Mouse (Mus musculus): ENCODE results near the gene Ugt1a5.
"Not testable (repeated sequence)": the region's sequence is repeated elsewhere in the genome, so short reads cannot be mapped to it uniquely, and the experiment has no call there.

Ugt1a5 gene

DNA sequence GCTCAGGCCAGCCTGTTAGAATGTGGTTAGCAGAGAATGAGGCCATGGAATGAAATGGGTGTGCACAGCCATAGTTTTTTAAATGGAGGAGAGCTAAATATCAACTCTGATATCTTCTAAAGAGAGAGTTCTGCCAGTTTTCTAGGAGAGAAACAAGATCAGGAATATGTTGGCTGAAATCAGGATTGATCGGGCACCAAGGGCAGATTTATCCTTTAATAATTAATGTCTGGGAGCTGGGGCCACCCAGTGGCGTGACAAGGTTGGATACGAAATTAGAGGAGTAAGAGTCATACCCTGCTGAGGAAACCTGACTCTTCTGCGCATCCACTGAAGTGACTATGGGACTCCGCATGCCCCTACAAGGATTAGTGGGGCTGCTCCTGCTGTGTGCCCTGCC is at the start of gene Ugt1a5:
Gene Ugt1a5 (plus strand): TSS at position 302 of the 400 bp plus-strand sequence.
- no peak for DNase-seq (ENCODE audit: low read depth, low spot score)

DNA sequence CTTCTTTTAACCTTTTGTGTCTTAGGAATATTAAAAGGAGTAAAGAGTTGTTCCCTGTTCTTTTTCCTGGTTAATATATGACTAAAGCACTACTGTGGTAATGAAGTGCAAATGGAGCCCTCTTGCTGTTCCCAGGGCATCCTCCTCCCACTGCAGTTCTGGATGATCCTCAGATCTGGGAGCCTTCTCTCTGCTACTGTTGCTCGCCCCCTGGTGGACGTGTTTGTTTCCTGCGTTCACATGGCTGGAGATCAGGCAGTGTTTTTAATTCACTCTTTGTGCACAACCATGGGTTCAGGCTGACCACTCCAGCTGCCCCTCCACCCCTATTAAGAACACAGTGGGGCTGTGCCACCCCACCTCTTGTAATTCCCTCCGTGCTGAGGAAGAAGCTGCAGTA is 45.3 kb upstream of the Ugt1a5 start:
- peak; percentile 38 for DNase-seq (ENCODE audit: low read depth, low spot score)

DNA sequence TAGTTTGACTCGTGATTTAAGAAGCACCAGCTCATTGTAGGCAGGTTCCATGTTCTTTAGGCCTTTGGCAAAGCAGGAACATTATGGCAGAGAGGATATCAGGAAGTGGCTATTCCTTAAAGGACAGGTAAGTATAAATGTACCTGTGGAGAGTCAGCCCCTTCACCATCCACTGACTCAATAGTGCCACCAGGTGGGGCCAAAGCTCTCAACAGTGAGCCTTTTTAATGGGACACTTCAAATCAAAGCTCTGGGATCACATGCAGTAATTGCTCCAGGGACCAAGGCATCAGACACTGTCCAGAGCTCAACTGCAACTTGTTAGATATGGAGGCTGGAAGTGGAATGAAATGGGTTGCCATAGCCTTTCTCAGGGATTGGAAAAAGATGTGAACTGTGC is 44.3 kb upstream of the Ugt1a5 start:
- peak; percentile 57 for DNase-seq (ENCODE audit: low read depth, low spot score)

DNA sequence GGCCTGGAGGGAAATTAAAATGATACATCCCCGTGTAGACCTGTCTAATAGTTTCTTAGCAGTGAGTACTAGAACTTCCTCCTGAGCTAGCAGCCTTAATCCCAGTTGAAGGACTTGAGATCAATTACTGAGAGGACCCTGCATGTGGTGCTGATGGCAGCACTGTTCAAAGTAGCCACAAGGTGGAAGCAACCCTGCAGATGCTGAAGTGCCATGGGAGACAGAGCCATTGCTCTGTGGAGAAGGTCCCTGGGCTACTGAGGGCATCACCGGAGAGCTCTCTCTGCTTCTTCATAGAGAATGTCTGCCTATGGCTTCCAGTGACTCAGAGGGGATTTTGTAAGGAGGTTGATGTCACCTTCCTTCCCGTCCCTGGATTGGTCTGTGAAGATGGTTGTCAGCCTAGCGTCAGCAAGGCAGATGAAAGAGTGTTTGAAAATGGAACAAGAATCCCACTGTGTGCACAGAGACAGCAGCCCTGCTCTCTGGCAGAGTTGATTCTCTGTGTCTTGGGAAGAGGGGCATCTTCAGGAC is 39.9 kb upstream of the Ugt1a5 start:
- not testable (repeated sequence) for DNase-seq (ENCODE audit: low read depth, low spot score)

DNA sequence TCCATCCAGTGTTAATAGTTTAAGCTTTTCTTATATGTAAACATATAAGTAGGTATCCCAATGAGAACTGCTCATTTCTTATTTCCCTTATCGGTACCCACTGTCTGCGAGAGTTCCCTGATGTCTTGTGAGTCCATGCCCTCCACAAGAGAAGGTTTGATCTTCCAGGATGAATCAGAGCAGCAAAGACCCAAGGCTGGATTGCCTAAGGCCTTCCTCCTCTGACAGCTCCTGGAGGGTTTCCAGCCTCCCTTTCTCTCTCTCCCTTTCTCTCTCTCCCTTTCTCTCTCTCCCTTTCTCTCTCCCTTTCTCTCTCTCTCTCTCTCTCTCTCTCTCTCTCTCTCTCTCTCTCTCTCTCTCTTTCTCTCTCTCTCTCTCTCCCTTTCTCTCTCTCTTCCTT is 36.7 kb upstream of the Ugt1a5 start:
- peak; percentile 48 for DNase-seq (ENCODE audit: low read depth, low spot score)

DNA sequence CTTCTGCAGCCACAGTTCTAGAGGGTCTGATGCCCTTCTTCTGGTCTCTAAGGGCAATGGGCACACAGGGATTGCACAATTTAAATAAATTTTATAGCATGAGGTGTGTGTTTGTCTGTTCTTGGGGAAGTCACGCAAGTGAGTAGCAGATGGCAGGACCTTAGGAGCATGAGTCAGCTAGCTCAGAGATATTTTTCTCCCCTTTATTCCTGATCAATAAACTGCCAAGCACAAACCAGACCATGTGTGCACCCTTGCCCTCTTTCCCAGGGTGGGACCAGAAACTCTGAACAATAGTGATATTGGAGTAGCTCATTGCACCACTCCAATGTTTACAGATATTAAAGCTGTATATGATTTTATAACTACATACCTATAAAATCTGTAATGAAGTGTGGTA is 35.6 kb upstream of the Ugt1a5 start:
- not testable (repeated sequence) for DNase-seq (ENCODE audit: low read depth, low spot score)

DNA sequence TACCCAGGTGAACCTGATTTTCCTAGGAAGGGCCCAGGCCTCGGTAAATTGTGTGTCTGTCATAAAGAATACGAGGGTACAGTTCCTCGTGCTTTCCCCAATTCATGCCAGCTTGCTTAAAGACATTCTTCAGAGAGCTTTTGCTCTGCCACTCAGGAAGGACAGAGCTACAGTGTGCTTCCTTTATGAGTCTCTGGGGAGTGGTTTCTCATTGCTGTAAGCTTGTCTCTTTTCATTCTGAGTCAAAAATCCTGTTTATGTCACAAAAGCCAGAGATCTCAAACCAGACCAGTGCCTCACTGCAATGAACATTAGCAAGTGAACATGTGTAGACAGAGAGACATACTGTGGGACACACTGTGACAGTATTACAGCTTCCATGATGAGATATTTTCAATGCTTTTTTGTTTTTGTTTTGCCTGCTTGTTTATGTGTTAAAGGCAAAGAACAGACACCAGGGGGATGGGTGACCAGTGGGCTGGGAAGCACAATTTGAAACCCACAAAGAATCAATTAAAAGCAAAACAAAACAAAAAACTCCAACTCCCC is 31.8 kb upstream of the Ugt1a5 start:
- peak; percentile 52 for DNase-seq (ENCODE audit: low read depth, low spot score)

DNA sequence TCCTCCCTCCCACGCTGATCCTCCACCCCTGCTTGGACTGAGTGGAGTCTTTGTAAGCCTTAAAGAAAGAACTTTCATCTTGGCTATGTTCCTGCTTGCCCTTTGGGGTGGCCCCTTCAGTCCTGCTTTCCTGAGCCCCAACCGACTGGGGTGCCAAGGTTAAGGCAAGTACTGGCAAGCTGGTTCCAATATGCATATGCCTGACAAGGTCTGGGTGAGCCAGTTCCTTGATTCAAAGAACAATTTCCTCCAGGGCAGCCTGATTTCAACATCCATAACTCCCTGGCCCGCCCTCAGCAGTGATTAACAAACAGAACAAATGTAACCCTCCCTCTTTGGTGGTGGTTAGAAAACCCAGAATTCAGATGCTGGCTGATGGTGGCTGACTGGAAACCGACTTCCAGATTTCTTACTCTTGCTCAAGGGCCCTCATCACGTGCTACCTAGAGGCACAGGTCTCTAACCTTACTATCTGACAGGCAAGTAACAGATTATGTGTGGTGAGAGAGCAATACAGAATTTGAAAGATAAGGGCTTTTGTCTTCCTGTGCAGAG is 31.3 kb upstream of the Ugt1a5 start, which contains the start of gene Ugt1a6a:
Gene Ugt1a6a (plus strand): TSS at position 353 of the 555 bp plus-strand sequence.
- DNase-seq (ENCODE audit: low read depth, low spot score): peak; percentile 80

DNA sequence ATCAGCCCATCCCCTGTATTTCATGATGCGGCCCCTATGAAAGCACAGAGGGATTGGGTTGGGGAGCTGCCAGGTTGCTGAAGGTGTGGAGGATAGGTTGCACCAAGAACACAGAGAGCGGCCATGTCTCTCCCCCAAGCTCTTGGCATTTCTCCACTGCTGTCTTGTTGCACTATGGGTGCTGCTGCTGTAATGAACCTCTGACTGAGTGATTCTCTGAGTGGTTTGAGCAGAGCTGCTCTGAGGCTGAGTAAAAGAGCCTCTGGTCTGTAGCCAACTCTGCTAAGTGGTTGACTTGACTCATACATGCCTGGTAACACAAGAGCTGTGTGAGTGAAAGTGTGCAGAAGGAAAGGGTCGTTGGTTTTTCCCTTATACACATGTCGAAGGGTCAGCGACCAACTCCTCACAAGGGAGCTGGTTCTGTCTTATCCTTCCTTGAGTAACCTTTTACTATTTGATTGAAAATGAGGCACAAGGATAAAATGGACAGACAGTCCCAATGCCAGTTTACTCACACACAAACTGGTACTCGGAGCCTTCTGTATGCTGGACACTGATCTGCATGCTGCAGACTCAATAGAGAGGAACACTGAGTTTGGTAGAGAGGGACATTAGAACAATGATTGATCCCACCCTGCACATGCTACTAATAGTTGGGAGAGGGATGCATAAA is 30.4 kb upstream of the Ugt1a5 start:
- peak; percentile 64 for DNase-seq (ENCODE audit: low read depth, low spot score)

DNA sequence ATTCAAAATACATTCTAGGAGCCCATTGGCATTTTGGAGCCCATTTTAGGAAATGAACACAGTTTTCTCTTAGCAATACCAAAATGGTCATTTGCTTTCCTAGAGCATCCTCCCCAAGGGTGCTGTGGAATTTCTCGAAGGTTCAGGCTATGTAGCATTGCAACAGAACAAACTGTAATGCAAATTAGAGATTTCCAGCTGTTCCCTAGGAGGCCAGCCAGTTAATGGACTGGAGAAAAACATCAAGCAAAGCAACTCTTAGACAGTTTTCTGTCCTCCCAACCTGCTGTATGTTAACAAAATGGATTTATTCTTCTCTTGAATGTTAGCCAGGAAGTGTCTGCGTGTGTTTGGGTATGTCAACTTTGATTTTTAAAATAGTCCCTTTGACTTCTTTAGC is 29.2 kb upstream of the Ugt1a5 start:
- DNase-seq (ENCODE audit: low read depth, low spot score): no peak

DNA sequence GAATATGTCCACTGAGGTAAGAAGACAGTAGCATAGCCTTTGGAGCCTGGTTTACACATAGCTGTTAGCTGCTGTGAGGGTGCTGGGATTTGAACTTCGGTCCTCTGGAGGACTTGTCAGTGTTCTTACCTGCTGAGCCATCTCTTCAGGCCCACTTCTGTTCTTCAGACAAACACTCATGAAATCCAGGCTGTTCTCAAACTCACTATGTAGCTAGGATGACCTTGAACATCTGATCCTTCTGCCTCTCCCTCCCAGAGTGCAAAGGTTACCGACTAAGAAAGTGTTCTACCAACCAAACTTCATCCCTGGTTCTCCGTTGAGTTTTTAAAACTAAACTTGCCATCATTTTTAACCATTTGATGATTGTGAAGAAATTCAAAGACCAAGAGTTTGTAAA is 28.5 kb upstream of the Ugt1a5 start:
- no peak for DNase-seq (ENCODE audit: low read depth, low spot score)

DNA sequence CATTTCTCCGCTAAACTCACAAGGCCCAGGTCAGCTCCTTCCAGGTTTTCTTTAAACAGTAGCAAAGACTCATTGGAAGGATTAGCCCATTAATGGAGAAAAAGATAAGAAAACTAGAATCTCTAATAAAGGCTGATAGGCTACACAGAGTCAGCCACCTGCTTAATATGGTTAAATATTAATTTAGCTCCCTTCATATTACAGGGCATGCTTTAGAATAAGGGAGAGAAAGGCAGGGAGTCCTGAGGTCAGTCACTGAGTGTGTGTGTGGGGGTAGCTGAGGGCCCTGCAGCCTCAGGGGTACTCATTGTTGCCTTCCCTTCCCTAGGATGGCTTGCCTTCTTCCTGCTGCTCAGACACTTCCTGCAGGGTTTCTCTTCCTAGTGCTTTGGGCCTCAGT is 27.7 kb upstream of the Ugt1a5 start:
- no peak for DNase-seq (ENCODE audit: low read depth, low spot score)

DNA sequence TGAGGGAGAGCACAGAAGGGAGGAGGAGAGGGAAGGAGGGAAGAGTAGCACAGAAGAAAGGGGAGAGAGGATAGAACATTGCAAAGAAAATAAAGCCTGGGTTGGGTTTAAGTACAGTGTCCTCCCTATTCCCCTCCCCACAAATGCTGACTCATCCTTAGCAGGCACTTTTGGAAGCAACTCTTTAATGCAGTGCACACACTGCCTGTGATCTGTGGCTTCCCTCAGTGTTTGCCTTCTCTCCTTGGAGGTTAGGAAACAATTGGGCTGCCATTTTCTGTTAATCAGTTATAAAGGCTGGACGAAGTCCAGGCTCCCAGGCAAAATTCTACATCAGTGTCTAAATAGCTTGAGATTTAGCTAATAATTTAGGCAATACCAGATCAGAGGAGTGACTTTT is 25.3 kb upstream of the Ugt1a5 start:
- peak; percentile 25 for DNase-seq (ENCODE audit: low read depth, low spot score)

DNA sequence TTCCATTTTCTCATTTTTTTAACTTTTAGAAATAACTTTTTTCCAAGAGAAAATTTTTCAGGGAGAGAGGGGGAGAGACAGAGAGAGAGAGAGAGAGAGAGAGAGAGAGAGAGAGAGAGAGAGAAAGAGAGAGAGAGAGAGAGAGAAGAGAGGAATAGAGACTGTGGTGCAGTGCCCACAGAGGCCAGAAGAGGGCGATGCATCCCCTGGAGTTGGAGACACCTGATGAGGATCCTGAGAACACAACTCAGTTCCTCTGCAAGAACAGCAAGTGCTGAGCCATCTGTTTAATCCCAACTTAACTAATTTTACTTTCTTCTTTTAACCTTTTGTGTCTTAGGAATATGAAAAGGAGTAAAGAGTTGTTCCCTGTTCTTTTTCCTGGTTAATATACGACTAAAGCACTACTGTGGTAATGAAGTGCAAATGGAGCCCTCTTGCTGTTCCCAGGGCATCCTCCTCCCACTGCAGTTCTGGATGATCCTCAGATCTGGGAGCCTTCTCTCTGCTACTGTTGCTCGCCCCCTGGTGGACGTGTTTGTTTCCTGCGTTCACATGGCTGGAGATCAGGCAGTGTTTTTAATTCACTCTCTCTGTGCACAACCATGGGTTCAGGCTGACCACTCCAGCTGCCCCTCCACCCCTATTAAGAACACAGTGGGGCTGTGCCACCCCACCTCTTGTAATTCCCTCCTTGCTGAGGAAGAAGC is 21.7 kb upstream of the Ugt1a5 start:
- DNase-seq (ENCODE audit: low read depth, low spot score): peak; percentile 65

DNA sequence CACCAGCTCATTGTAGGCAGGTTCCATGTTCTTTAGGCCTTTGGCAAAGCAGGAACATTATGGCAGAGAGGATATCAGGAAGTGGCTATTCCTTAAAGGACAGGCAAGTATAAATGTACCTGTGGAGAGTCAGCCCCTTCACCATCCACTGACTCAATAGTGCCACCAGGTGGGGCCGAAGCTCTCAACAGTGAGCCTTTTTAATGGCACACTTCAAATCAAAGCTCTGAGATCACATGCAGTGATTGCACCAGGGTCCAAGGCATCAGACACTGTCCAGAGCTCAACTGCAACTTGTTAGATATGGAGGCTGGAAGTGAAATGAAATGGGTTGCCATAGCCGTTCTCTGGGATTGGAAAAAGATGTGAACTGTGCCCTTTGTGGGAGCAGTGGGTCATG is 20.5 kb upstream of the Ugt1a5 start:
- peak; percentile 63 for DNase-seq (ENCODE audit: low read depth, low spot score)

DNA sequence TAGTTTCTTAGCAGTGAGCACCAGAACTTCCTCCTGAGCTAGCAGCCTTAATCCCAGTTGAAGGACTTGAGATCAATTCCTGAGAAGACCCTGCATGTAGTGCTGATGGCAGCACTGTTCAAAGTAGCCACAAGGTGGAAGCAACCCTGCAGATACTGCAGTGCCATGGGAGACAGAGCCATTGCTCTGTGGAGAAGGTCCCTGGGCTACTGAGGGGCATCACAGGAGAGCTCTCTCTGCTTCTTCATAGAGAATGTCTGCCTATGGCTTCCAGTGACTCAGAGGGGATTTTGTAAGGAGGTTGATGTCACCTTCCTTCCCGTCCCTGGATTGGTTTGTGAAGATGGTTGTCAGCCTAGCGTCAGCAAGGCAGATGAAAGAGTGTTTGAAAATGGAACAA is 15.7 kb upstream of the Ugt1a5 start:
- peak; percentile 21 for DNase-seq (ENCODE audit: low read depth, low spot score)

DNA sequence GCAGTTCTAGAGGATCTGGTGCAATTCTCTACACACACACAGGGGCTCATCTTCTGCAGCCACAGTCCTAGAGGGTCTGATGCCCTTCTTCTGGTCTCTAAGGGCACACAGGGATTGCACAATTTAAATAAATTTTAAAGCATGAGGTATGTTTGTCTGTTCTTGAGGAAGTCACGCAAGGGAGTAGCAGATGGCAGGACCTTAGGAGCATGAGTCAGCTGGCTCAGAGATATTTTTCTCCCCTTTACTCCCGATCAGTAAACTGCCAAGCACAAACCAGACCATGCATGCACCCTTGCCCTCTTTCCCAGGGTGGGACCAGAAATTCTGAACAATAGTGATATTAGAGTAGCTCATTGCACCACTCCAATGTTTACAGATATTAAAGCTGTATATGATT is 7.4 kb upstream of the Ugt1a5 start:
- no peak for DNase-seq (ENCODE audit: low read depth, low spot score)

DNA sequence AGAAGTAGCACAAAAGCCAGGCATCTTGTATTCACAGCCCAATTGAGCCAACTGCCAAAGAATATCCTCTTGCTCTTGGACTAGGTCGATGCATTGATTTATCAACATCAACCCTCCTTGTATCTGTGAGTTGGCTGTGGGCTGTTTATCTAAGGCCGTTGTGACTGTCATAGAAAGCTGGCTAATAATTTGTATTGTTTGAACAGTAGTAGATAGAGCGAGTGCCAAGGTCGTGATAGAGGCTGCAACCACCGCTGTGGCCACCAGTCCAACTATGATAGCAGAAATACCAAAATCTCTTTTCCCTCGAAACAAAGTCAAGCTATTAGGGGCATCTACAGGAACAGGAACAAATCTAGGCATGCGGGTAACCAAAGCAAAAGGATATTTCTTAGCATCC is 6.4 kb downstream of the Ugt1a5 start:
- not testable (repeated sequence) for DNase-seq (ENCODE audit: low read depth, low spot score)

DNA sequence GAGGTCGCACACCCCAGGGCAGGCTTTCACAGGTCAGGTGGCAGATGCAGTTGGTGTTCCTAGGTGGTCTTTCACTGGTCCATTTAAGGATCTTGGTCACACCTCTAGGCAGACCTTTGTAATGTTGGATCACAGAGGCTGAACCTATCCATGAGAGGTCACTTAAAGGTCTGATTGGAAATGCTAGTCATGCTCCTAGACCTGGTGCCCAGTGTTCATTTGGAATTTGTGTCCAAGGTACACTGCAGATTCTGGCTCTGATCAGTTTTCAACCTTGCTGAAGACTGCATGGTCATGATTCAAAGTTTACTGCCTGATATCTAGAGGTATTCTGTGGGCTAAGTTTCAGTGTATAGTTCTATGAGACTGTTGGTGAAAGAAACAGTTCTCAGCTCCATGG is 13.8 kb downstream of the Ugt1a5 start:
- DNase-seq (ENCODE audit: low read depth, low spot score): no peak

DNA sequence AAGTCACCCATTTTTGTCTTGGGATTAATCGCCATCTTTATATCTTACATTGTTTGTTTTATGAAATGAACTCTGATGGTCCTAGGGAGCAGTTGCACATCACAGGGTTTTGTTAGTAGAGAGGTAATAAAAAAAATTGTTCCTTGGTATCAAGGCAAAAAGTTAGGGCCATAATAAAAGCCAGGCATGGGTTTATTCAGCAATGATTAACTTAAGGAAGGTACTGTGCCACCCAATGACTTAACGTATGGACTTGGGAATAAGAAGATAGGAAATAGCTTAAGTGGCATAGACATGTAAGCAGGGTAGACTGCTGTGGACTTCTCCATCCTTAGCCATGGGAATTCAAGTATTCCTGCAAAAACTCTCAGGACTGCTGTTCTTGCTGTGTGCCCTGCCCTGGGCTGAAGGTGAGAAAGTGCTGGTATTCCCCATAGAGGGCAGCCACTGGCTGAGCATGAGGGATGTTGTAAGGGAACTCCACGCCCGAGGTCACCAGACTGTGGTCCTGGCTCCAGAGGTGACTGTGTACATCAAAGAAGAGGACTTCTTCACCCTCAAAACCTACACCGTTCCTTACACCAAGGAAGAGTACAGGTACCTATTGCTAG is 20.6 kb downstream of the Ugt1a5 start:
- DNase-seq (ENCODE audit: low read depth, low spot score): no peak

DNA sequence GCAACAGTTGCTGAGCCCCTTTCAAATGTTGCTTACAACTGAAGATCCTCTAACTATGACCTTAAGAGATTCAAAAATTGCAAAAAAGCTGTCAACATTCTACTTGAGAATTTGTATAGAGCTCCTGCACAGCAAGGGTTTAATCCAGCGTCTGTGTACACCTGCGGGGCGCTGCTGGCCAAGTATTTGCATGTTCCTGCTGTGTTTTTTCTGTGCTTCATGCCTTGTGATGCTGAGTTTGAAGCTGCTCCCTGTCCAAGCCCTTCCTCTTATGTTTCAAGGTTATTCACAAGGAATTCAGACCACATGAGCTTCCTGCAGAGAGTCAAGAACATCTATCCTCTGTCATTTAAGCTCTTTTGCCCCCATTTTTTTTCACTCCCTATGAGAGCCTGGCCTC is 26.3 kb downstream of the Ugt1a5 start:
- no peak for DNase-seq (ENCODE audit: low read depth, low spot score)

DNA sequence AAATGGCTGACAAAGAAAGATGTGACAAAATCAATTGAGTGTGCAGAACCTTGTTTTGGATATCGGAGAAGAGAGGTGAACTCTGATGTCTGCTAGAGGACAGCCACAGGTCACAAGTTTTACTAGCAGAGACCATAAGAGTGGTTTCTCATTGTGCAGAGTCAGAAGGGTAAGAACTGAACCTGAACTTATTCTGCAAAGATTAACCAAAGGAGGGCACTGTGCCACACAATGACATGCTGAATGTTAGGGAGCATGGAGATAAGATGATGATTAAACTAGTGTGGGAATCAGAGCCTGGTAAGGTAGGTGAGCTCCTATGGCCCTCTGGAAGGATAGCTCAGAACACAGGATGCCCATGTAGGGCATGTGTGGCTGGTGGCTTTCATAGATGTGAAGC is 29.9 kb downstream of the Ugt1a5 start:
- no peak for DNase-seq (ENCODE audit: low read depth, low spot score)

All from 3T3-L1 (cell line).